Mouse (Mus musculus) gastrocnemius, postnatal 25 days (tissue): Measurements from ENCODE around the gene Gm614. TPM values are rescaled to one million over a fixed set of nuclear protein-coding genes. Genes with fewer than 3 reads are reported as not detected.

Experiments
- DNase-seq: peaks from one replicate; pipeline ENCODE4 v3.0.0; 2022
- total RNA-seq, 2 experiments: library from RNA; stranded (reverse); gene quantifications; 1 replicate in 1 of 2; 2 replicates in 1 of 2; pipeline ENCODE4 v1.2.3; 2021

Gm614 gene
- total RNA-seq, 2 experiments from 2014 or later = not detected

- DNase-seq = no peak
These were observed 7.2 kb downstream of the Gm614 start for GRCm38 (mm10) chrX:101256603-101257002.

- DNase-seq = no peak
These were observed 9.1 kb downstream of the Gm614 start for GRCm38 (mm10) chrX:101254740-101255139.

- DNase-seq = peak; percentile 88
These were observed 9.7 kb downstream of the Gm614 start, which contains the start of gene Foxo4 for GRCm38 (mm10) chrX:101253952-101254729. Foxo4 (plus strand) TSS chrX:101254528.

GRCm38 (mm10) chrX:101245011-101245410 is 18.8 kb downstream of the Gm614 start:
- no peak for DNase-seq

- no peak for DNase-seq
These were observed 41.0 kb downstream of the Gm614 start for GRCm38 (mm10) chrX:101222796-101223162.

GRCm38 (mm10) chrX:101221834-101222795 is 41.7 kb downstream of the Gm614 start, which contains the start of gene Snx12:
Snx12 (minus strand) TSS chrX:101222563.
- DNase-seq = peak; percentile 87

Other genes starting within 250 kb of the Gm614 start
- not detected for gene Tex11, start 204.3 kb downstream of the Gm614 start, total RNA-seq
- under 1 TPM in 1 of 2 experiments, not detected in 1; 0.16 TPM for gene Slc7a3, start 178.0 kb downstream of the Gm614 start, total RNA-seq
- 10 to 100 TPM; 23.4 to 25.5 TPM for gene Snx12, start 41.4 kb downstream of the Gm614 start, total RNA-seq
- gene Foxo4, start 9.5 kb downstream of the Gm614 start, total RNA-seq = 10 to 100 TPM; 84.7 to 93.9 TPM
- 1 to 10 TPM; 1.3 to 2.6 TPM for gene Il2rg, start 4.3 kb upstream of the Gm614 start, total RNA-seq
- not detected for gene Gm20489, start 5.0 kb upstream of the Gm614 start, total RNA-seq
- 10 to 100 TPM; 15.4 to 15.6 TPM for gene Med12, start 10.0 kb upstream of the Gm614 start, total RNA-seq
- gene Nlgn3, start 35.2 kb upstream of the Gm614 start, total RNA-seq = under 1 TPM; 0.08 to 0.20 TPM
- gene Gjb1, start 112.4 kb upstream of the Gm614 start, total RNA-seq = under 1 TPM; 0.46 TPM
- gene Zmym3, start 156.9 kb upstream of the Gm614 start, total RNA-seq = 1 to 10 TPM; 7.8 to 9.7 TPM
- gene Nono, start 165.3 kb upstream of the Gm614 start, total RNA-seq = 10 to 100 TPM; 40.4 to 46.1 TPM
- 100 to 1,000 TPM; 228 to 250 TPM for gene Itgb1bp2, start 185.1 kb upstream of the Gm614 start, total RNA-seq